Mouse (Mus musculus): Measurements from ENCODE around the gene Pidd1. TPM values are rescaled to one million over a fixed set of nuclear protein-coding genes. Genes with fewer than 3 reads are reported as not detected.
A peak's percentile ranks its signal among the peaks of the same experiment; 100 is the strongest.

The Pidd1 gene
- polyA plus RNA-seq, 1 experiment, result 5.6 TPM

DNA sequence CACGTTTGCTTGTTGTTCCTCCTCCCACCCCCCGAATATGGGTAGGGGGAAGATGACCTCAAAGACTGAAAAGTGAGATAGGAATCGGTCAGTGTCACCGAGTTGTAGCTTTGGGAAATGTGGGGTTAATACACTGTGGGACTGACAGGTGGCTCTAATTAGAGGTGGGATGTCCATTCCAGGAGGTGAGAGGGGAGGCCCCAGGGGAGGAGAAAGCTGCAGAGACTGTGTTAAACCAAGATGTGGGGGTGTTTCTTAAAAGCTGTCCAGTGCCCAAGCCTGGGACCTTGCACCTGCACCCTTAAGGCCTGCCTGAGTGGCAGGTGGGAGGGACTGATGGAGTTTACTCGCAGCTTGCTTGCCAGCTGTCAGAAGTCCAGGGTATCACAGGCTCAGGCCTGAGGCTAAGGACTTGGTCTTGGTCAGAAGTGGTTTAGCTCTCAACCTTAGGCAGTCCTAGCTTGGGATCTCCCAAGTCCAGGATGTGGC lies 18.6 kb upstream of the Pidd1 start:
- Histone ChIP-seq H3K27ac (ENCODE audit: control insufficient read depth, insufficient read depth, low read depth, low read length) (no peak overlapping the region), H3K36me3 (ENCODE audit: control insufficient read depth, insufficient read depth, low read length) (peaks cover 1% of the 10 kb centered on the region; the same call in 1 of the 2 replicates), H3K27me3 (ENCODE audit: control insufficient read depth, insufficient read depth, low read length) (no peaks in the 10 kb centered on the region), H3K4me3 (ENCODE audit: control insufficient read depth, low read depth, low read length) (peak overlapping the region; percentile 23; the same call in 1 of the 2 replicates), H3K4me1 (ENCODE audit: control insufficient read depth, insufficient read depth, low read length) (peaks cover 49% of the 10 kb centered on the region)
- TF ChIP-seq POLR2A (IDR thresholded peaks at IDR 0.05; ENCODE audit: control insufficient read depth, low read depth, low read length) (no peak), CTCF (IDR thresholded peaks at IDR 0.05; ENCODE audit: control insufficient read depth, insufficient read depth, insufficient replicate concordance, low read depth, low read length) (no peak)

DNA sequence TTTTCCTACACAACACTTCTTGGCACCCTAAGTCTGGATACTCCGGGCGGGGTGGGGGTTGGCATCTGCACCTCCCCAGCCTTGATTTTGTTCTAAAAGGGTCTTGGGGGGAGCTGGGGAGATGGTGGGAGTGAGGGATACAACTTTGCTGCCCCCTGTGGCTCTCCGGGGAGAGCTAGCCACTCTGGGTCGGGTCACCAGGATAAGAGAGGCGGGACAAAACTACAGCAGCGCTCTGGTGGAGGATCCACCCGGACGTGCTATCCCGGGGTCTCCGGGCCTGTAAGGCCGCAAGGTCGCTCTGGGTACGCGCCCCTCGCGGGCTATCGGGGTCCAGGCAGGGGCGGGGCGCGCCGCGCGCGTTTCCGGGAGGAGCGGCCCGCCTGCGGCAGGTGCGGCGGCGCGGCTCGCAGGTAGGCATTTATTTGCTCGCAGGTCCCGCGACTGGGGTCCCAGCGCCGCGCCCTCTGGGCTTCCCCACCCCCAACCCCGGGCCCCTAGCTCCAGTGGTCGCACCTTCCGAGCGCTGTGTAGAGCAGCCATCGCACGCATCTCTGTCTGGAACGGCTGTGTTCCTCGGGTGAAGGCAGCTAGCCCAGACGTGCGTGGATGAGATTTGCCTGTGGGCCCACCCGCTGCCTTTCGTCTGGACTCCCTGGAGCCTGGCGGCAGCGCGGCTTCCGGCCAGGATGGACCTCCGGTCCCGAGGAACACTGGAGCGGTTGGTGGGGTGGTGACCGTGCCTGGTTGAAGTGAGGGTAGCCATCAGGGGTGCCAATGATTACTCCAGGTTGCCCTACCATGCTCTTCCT lies 17.9 kb upstream of the Pidd1 start:
- H3K27ac ChIP-seq (ENCODE audit: control insufficient read depth, insufficient read depth, low read depth, low read length), result no peak overlapping the region
- no peak for TF ChIP-seq CTCF (IDR thresholded peaks at IDR 0.05; ENCODE audit: control insufficient read depth, insufficient read depth, insufficient replicate concordance, low read depth, low read length)
- TF ChIP-seq POLR2A (IDR thresholded peaks at IDR 0.05; ENCODE audit: control insufficient read depth, low read depth, low read length), result no peak
- peaks cover 42% of the 10 kb centered on the region for H3K4me1 ChIP-seq (ENCODE audit: control insufficient read depth, insufficient read depth, low read length)
- peaks cover 1% of the 10 kb centered on the region; the same call in 1 of the 2 replicates for H3K36me3 ChIP-seq (ENCODE audit: control insufficient read depth, insufficient read depth, low read length)
- no peaks in the 10 kb centered on the region for H3K27me3 ChIP-seq (ENCODE audit: control insufficient read depth, insufficient read depth, low read length)
- peak overlapping the region; percentile 68 for H3K4me3 ChIP-seq (ENCODE audit: control insufficient read depth, low read depth, low read length)

DNA sequence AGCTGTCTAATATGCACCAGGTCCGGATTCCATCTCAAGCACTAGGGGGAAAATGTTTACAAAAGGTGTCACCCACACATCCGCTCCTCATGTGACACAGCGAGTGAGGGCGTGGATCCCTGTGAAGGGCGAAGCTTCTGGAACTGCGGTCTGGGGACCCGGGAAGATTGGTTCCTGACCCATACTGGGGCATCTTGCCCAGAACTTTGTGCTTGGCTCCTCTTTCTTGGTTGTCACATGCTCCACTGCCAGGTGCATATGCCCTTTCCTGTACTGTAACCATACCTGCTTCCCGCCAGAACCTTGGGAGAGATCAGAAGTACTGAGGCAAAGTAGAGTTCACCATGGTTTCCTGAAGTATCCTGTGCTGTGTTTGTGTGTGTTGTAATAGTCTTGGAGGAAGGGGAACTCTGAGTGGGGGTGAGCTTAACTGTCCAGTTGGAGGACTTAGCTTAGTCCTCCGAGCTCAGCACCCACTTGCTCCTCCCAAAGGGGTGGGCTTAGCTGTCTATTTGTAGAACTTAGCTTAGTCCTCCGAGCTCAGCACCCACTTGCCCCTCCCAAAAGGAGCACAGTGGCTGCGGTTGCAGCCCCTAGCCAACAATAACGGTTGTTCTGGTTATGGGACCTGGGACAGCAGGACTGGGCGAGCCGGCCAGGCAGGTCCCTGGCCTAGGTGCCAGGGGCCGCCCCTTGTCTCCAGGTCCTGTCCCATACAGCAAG lies 16.7 kb upstream of the Pidd1 start, which contains the start of gene Cracr2b:
Cracr2b (plus strand) TSS at position 704 of the 723 bp plus-strand sequence.
- Histone ChIP-seq H3K36me3 (ENCODE audit: control insufficient read depth, insufficient read depth, low read length) (peaks cover 1% of the 10 kb centered on the region; the same call in 1 of the 2 replicates), H3K27ac (ENCODE audit: control insufficient read depth, insufficient read depth, low read depth, low read length) (no peak within 1 kb of the TSS), H3K4me1 (ENCODE audit: control insufficient read depth, insufficient read depth, low read length) (peaks cover 43% of the 10 kb centered on the region), H3K4me3 (ENCODE audit: control insufficient read depth, low read depth, low read length) (peak within 1 kb of the TSS; percentile 68), H3K27me3 (ENCODE audit: control insufficient read depth, insufficient read depth, low read length) (no peaks in the 10 kb centered on the region)
- TF ChIP-seq POLR2A (IDR thresholded peaks at IDR 0.05; ENCODE audit: control insufficient read depth, low read depth, low read length), result no peak
- no peak for TF ChIP-seq CTCF (IDR thresholded peaks at IDR 0.05; ENCODE audit: control insufficient read depth, insufficient read depth, insufficient replicate concordance, low read depth, low read length)

DNA sequence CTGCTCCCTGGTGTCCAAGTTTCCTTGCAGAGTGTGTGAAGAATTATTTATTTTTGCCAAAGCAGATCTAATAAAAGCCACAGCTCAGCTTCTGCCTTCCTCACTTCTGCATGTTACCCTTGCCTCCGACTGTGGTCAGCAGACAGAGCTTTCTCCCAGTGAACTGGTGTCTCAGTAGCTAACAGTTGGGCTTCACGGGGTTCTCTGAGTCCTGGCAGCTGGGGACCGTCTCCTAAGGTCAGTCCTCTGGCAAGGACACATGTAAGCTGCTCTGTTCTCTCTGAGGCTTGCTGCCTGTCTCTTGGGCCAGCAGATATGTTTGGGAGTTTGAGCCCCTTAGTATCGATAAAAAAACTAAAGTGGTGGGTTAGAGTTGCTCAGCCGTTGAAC lies 16.2 kb upstream of the Pidd1 start:
- no peak overlapping the region for H3K27ac ChIP-seq (ENCODE audit: control insufficient read depth, insufficient read depth, low read depth, low read length)
- no peaks in the 10 kb centered on the region for H3K27me3 ChIP-seq (ENCODE audit: control insufficient read depth, insufficient read depth, low read length)
- H3K4me3 ChIP-seq (ENCODE audit: control insufficient read depth, low read depth, low read length), result no peak overlapping the region
- peaks cover 38% of the 10 kb centered on the region for H3K4me1 ChIP-seq (ENCODE audit: control insufficient read depth, insufficient read depth, low read length)
- H3K36me3 ChIP-seq (ENCODE audit: control insufficient read depth, insufficient read depth, low read length), result peaks cover 1% of the 10 kb centered on the region; the same call in 1 of the 2 replicates
- TF ChIP-seq POLR2A (IDR thresholded peaks at IDR 0.05; ENCODE audit: control insufficient read depth, low read depth, low read length), result no peak
- TF ChIP-seq CTCF (IDR thresholded peaks at IDR 0.05; ENCODE audit: control insufficient read depth, insufficient read depth, insufficient replicate concordance, low read depth, low read length), result no peak

DNA sequence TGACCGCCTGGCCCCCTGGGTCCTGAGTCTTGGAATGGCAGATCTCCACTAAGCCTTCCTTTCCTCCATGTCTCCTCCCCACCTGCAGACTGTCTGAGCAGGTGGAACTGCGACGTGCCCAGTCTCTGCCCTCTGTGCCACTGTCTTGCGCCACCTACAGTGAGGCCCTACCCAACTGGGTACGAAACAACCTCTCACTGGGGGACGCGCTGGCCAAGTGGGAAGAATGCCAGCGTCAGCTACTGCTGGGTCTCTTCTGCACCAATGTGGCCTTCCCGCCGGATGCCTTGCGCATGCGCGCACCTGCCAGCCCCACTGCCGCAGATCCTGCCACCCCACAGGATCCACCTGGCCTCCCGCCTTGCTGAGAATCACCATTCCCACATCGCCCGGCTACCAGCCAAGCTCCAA lies 15.5 kb upstream of the Pidd1 start:
- Histone ChIP-seq H3K4me3 (ENCODE audit: control insufficient read depth, low read depth, low read length) (no peak overlapping the region), H3K36me3 (ENCODE audit: control insufficient read depth, insufficient read depth, low read length) (peaks cover 1% of the 10 kb centered on the region; the same call in 1 of the 2 replicates), H3K27ac (ENCODE audit: control insufficient read depth, insufficient read depth, low read depth, low read length) (no peak overlapping the region), H3K27me3 (ENCODE audit: control insufficient read depth, insufficient read depth, low read length) (no peaks in the 10 kb centered on the region), H3K4me1 (ENCODE audit: control insufficient read depth, insufficient read depth, low read length) (peaks cover 36% of the 10 kb centered on the region)
- TF ChIP-seq POLR2A (IDR thresholded peaks at IDR 0.05; ENCODE audit: control insufficient read depth, low read depth, low read length) (no peak), CTCF (IDR thresholded peaks at IDR 0.05; ENCODE audit: control insufficient read depth, insufficient read depth, insufficient replicate concordance, low read depth, low read length) (no peak)

DNA sequence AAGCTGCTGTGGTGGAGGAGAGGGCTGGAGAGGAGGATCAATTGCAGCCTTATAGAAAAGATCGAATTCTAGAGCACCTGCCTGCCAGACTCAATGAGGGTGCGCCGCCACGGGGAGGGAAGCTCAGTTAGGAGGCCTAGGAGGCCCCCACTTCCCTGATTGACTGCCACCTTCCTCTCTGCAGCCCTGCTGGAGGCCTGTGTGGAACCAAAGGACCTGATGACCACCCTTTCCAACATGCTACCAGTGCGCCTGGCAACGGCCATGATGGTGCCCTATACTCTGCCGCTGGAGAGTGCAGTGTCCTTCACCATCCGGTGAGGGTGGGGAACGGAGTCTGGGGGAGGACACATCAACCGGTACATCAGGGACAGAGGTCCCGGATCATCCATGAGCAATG lies 14.8 kb upstream of the Pidd1 start:
- H3K27ac ChIP-seq (ENCODE audit: control insufficient read depth, insufficient read depth, low read depth, low read length), result no peak overlapping the region
- no peaks in the 10 kb centered on the region for H3K27me3 ChIP-seq (ENCODE audit: control insufficient read depth, insufficient read depth, low read length)
- TF ChIP-seq POLR2A (IDR thresholded peaks at IDR 0.05; ENCODE audit: control insufficient read depth, low read depth, low read length) (no peak), CTCF (IDR thresholded peaks at IDR 0.05; ENCODE audit: control insufficient read depth, insufficient read depth, insufficient replicate concordance, low read depth, low read length) (no peak)
- H3K36me3 ChIP-seq (ENCODE audit: control insufficient read depth, insufficient read depth, low read length), result peaks cover 1% of the 10 kb centered on the region; the same call in 1 of the 2 replicates
- no peak overlapping the region for H3K4me3 ChIP-seq (ENCODE audit: control insufficient read depth, low read depth, low read length)
- H3K4me1 ChIP-seq (ENCODE audit: control insufficient read depth, insufficient read depth, low read length), result peaks cover 30% of the 10 kb centered on the region

Measured in testis, adult 2 months (tissue).